Mouse (Mus musculus): Measurements from ENCODE around the gene Ncapd3. TPM values are rescaled to one million over a fixed set of nuclear protein-coding genes. Genes with fewer than 3 reads are reported as not detected.

Gene Ncapd3
- total RNA-seq, 2 experiments from 2014 or later = 15.3 to 16.3 TPM

DNA sequence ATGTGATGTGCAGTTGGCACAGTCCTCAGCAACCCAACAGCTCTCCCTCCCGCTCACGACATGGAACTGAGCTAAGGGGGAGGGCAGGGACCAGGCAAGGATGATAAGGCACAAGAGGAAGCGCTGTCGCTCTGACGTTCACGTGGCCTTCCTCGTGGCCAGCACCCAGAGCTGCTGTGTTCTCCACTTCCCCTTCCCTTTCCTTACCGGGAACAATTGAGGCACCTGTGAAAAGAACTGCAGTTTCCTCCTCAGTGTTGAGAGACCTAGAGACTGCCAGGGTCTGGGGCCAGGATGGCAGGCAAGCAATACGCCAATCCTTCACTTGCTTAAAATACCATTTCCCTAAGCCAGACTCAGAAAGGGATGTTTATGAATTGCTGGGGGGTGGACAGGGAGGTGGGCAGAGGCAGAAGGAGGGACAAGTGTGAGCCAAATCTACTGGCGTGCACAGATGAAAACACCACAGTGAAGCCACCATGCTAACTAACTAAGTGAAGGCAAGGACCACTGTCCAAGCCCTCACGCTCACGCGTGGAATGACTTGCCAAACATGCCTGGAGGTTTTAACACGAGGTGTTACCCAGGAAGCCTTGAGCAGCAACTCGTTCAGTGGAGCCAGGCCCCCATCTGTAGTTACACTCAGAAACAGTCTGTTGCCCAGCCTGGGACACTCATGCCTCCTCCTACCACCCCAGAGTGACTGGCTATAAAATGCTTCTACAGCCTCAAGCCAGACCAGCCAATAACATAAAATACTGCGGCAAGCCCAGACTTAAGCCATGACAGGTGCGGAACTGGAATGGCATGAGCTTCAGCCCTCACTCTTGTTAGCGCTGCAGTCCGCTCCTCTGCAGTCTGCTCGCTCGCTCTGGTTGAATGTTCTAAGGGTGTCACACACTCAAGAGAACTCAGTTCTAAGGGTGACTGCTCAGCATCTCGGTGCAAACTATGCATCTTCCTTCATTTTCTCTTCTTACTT lies 79.8 kb downstream of the Ncapd3 start:
- intact Hi-C loops (cut with DNase I) = loop anchor here (5.0 kb wide), 2 partner anchors 37 to 217 kb away; no protein-coding TSS in a partner anchor
- peak; percentile 51 to 69 for DNase-seq (ENCODE audit: low spot score in 2 of 2)

DNA sequence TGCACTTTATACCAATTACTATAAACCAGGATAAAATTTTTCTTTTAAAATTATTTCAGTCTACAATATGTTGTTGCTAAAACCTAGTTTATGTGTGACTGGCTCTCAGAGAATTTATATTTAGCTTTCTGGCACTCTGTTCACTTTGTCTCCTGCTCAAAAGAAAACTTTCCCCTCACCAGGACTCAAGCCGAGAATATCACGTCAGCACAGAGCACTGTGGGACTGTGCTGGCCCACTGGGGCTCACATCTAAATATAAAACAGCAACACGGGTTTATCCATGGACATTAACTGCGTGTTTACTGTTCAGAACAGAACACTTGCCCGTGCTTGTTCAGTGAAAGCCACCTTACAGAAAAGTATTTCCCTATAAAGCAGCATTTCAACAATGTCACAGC lies 80.7 kb downstream of the Ncapd3 start:
- intact Hi-C loops (cut with DNase I) = loop anchor here (5.0 kb wide), 1 partner anchor 37 kb away; no protein-coding TSS in a partner anchor

DNA sequence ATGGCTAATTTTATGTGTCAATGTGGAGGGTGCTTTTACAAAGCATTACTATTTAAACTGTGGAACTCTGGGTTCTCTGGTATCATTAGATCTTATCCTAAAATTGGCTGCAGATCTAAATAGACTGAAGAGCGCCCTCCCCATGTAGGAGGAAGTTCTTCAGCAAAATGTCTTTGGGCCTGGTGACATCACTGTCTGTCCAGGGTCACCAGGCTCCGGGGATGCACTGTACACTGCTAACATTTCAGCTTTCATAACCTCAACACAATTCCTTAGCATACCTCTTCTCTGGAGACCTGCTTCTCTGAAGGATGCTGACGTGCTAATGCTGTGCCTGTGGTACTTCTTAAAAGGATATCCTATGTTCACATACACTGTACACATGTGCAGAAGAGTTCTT lies 81.8 kb downstream of the Ncapd3 start:
- DNase-seq (ENCODE audit: low spot score in 2 of 2) = no peak
- intact Hi-C loops (cut with DNase I) = loop anchor here (5.0 kb wide), 1 partner anchor 36 kb away; no protein-coding TSS in a partner anchor

More for the DNA sequence above, 80.7 kb downstream of the Ncapd3 start:
- DNase-seq (ENCODE audit: low spot score in 2 of 2) = peak; percentile 35 to 58

DNA sequence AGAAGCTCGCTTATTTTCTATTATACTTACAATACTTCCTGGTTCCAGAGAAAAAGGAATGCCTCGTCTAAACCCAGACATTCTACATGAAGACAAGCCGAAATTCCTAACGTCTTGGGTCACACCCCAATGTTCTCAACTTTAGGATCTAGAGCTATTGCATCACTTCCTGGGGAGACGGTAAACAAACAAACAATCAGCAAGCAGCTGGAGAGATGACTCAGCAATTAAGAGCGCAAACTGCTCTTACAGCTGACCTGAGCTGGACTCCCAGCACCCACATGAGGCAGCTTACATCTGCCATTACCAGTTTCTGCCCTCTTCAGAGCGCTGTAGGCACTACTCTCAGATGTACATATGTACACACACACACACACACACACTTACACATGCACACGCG lies 91.3 kb downstream of the Ncapd3 start:
- intact Hi-C loops (cut with DNase I) = no loop called here
- no peak for DNase-seq (ENCODE audit: low spot score in 2 of 2)

DNA sequence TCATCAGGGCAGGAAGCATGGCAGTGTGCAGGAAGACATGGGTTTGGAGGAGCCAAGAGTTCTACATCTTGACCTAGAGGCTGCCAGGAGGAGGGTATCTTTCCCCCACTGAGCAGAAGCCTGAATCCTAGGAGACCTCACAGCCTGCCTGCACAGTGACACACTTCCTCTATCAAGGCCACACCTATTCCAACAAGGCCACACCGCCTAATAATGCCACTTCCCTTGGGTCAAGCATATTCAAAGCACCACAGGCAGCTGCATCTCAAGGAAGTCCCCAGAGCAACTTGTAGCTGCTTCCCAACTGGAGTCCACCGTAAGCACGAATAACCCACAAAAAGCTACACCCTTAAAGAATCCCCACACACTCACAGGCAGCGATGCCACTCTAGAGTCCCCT lies 92.1 kb downstream of the Ncapd3 start:
- DNase-seq (ENCODE audit: low spot score in 2 of 2) = no peak
- intact Hi-C loops (cut with DNase I) = no loop called here

DNA sequence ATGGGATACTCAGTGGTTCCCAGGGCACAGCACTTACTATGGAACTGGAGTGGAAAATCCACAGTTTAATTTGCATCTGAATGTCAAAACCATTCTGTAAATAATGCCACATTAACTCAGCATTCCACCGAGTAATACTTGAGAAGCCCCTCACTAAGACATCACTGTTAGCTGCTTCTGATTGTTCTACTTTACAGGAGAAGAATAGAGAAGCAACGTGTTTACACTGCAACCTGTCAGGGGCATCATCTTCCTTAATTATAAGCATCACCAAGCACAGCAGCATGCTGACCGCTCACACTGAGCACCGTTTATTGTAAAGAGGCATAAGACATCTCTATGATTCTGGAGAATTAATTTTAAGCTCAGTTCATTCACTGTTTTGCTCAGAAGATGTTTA lies 93.0 kb downstream of the Ncapd3 start:
- DNase-seq (ENCODE audit: low spot score in 2 of 2) = no peak
- intact Hi-C loops (cut with DNase I) = no loop called here

DNA sequence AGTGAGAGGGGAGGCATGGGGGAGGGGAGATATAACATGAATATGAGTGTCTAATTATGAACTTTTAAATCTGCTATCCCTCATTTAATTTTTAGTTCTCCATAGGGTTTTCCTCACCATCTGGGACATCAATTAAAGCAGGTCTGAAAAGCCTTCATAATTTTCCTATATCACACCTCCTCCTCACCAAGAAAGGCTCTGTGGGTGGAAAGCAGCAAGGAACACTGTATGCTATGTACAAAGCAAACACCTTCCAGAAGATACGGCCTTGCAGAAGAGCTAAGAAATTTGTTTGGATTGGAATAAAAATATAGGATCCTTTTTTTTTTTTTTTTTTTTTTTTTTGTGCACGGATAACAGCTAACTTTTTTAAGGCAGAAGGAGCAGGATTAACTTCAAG lies 94.0 kb downstream of the Ncapd3 start:
- peak; percentile 40 to 79 for DNase-seq (ENCODE audit: low spot score in 2 of 2)
- intact Hi-C loops (cut with DNase I) = no loop called here

DNA sequence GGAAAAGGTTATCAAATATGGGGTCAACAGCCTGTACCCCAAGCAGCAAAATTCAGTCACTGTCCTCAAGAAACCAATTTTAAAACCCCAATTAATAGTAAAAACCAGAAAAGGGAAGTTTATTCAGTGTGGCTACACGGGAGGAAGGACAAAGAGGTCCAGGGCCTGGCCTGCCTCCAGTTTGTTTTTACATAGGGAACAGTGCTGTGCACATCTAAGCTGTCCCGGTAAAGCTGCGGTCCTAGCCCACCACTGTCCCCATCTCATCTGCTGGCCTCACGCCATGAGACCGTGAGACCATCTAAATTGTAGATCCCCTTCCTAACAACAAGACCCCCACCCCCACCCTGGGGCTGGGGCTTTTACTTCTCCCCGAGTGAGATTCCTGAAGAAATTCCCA lies 95.5 kb downstream of the Ncapd3 start:
- DNase-seq (ENCODE audit: low spot score in 2 of 2) = no peak
- intact Hi-C loops (cut with DNase I) = no loop called here

DNA sequence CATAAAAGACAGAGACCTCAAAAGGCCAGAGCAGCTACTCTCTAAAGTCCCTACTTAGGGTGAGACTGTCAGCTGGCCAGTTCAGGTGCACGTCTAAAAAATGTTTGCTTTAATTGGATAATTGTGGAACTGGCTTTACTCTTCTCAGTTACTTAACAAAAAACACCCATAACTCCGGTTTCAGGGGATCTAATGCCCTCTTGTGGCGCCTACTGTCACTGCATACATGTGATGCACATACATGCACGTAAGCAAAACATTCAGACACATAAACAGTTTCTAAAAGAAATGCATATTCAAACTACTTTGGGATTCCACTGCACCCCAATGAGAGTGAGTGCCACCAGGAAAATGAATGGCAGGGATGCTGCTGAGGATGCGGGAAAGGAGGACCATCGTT lies 96.6 kb downstream of the Ncapd3 start:
- peak in 1 of 2 experiments; percentile 52 for DNase-seq (ENCODE audit: low spot score in 2 of 2)
- intact Hi-C loops (cut with DNase I) = no loop called here

DNA sequence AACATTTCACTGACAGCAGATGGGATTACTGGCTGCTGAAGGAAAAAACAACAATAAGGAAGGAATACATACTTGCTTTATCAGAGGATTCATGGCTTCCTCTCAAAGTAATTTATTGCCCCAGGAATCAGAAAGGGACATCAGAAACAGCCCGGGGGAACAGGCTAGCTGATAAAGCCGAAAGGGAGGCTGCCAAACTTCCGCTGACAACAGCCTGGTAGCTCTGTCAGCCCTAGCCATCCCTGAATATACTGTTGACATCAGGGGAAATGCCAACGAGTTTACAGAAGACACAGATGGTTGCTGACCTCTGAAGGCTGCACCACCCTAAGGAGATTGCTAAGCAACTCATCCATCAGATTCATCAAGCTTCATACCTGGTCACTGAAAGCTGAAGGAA lies 98.7 kb downstream of the Ncapd3 start:
- intact Hi-C loops (cut with DNase I) = no loop called here
- DNase-seq (ENCODE audit: low spot score in 2 of 2) = no peak

DNA sequence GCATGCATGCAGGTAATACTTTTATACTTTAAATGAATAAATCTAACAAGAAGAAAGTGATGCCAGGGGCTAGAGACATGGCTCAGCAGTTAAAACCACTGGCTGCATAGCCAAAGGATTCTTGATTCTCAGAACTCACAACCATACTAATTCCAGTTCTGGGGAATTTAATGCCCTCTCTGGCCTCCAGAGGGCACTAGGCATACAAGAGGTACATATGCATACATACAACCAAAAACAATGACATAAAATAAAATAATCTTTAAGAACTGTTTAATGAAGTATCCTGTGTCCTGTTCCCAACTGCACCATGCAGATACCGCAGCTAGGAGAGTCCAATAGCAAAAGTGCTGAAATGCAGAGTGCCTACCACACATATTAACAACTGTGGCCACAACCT lies 104.4 kb downstream of the Ncapd3 start:
- peak; percentile 66 to 73 for DNase-seq (ENCODE audit: low spot score in 2 of 2)
- intact Hi-C loops (cut with DNase I) = no loop called here

DNA sequence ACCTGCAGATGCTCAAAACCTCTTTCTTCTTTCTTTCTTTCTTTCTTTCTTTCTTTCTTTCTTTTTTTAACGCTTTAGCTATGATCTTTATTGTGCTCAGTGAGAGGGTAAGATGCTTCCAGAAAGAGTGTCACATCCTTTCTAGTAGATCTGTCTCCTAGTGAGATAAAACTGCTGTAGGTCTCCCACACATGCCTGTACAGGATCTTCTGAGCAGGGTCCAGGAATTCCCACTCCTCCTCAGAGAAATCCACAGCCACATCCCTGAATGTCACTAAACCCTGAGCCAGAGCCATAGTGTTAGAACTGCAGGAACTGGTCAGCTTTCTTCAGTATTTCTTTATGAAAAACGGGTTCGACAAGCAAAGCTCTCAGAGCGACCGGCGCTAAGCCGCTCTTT lies 105.4 kb downstream of the Ncapd3 start:
- DNase-seq (ENCODE audit: low spot score in 2 of 2) = no peak
- intact Hi-C loops (cut with DNase I) = no loop called here

DNA sequence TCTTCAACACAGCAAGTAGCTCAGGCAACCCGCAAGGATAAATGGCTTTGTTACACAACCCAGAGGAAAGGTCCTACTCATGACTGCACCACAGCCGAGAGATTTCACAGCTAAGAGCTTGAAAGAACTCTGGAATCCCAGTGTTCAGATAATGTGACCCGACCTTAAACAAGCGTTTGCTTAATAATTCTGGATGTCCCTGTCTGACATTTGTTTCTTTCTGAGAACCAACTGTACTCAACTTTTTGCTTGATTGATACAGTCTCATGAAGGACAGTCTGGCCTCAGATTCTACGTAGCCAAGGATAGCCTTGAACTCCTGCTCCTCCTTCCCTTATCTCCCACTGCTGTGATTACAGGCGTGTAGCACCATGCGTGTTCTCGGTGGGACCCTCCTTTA lies 106.7 kb downstream of the Ncapd3 start:
- no peak for DNase-seq (ENCODE audit: low spot score in 2 of 2)
- intact Hi-C loops (cut with DNase I) = no loop called here

DNA sequence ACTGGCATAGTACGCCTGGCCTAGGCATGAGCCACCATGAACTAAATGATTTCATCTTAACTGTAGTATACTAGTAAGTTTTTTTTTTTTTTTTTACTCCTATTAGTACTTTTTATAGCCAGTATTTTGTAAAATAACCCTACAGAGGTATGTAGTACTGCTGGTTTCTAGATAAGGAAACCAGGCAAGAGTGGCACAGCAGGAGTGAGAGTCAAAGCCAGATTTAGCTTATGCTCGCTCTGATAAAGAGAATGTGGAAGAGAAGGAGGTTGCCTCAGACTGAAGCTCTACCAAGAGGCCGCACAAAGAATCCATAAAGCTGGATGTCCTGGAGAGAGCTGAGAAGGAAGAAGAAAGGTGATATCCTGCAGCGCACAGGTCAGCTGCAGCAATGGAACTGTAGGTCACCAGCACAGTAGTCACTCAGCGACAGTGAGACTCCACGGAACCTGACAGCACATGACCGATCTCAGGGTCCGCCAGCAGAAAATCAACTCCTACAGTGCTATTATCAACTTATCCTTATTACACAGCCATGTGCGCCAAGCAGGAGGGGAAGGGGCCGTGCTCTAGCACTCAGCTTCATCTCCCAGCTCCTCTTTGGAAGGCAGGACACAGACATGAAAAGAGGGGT lies 110.6 kb downstream of the Ncapd3 start:
- intact Hi-C loops (cut with DNase I) = no loop called here
- DNase-seq (ENCODE audit: low spot score in 2 of 2) = no peak

DNA sequence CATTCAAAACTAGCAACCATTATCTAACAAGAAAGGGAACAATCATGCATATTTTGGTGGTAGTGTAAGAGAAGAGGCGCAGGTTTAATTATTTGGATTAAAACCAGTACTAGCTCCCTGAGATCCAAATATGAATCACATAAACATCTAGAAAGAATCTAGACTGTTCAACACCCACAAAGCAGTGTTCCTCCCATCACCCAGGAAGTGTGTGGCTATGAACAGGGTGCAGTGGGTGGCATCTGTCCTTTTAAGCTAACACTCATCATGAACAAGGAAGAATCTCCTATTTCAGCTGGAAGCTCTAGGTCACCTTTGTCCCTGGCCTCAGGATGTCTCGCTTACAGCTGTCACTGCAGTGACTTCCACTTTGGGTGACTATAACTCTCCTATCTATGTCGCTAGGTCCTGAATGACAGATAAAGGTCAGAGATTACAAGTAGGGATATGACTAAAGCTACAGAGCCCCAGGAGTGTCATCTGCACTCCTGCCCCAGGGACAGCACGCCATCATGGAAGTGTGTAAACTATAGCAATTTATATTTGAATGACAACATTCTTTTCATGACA lies 114.4 kb downstream of the Ncapd3 start:
- DNase-seq (ENCODE audit: low spot score in 2 of 2) = no peak
- intact Hi-C loops (cut with DNase I) = no loop called here

Other genes with a start within 250 kb of the Ncapd3 start
- gene Glb1l2, start 223.7 kb upstream of the Ncapd3 start, total RNA-seq (2021) = under 1 TPM; 0.11 to 0.61 TPM
- not detected for gene Glb1l3, start 169.3 kb upstream of the Ncapd3 start, total RNA-seq (2021)
- gene Gm1110, start 107.1 kb upstream of the Ncapd3 start, total RNA-seq (2021) = not detected
- 10 to 100 TPM; 30.1 to 30.6 TPM for gene Acad8, start 30.6 kb upstream of the Ncapd3 start, total RNA-seq (2021)
- gene Thyn1, start 30.5 kb upstream of the Ncapd3 start, total RNA-seq (2021) = 10 to 100 TPM; 65.7 to 69.2 TPM
- 100 to 1,000 TPM; 110 to 112 TPM for gene Vps26b, start 110 bp upstream of the Ncapd3 start, total RNA-seq (2021)
- 10 to 100 TPM; 24.1 to 26.9 TPM for gene Jam3, start 125.2 kb downstream of the Ncapd3 start, total RNA-seq (2021)